Mouse (Mus musculus) small intestine, adult 2 months (tissue): Measurements from ENCODE around the gene Ldhc.

Experiments
- CTCF ChIP-seq: fragments of 200-500 bp; IDR thresholded peaks from 2 replicates; pipeline ENCODE4 v1.5.1; 2012; ENCODE audit warnings: low read depth, mild to moderate bottlenecking, control low read depth, inconsistent platforms, low read length, moderate library complexity, mixed read lengths; ENCODE audit not compliant: insufficient replicate concordance, insufficient read length; ENCODE audit errors: extremely low read depth
- POLR2A ChIP-seq: fragments of 200-500 bp; IDR thresholded peaks from 2 replicates; pipeline ENCODE4 v1.6.1; 2012; ENCODE audit warnings: low read depth, mild to moderate bottlenecking, control low read depth, inconsistent platforms, low read length, moderate library complexity

- TF ChIP-seq POLR2A (no peak), CTCF (no peak)
Observed at GRCm38 (mm10) chr7:46877255-46877654, 16.3 kb downstream of the Ldhc start.
